Mouse (Mus musculus): Measurements from ENCODE around the gene Gimap4. TPM values are rescaled to one million over a fixed set of nuclear protein-coding genes. Genes with fewer than 3 reads are reported as not detected.

Gimap4 gene
- total and polyA plus RNA-seq, 2 experiments from 2014 or later, result 27.1 to 37.4 TPM

GRCm38 (mm10) chr6:48725476-48725875 lies 41.1 kb downstream of the Gimap4 start:
- Histone ChIP-seq H3K4me2 (ENCODE audit: low read depth, low read length) (no peak overlapping the region; the same call in 1 of the 2 replicates), H3K27ac (ENCODE audit: low read depth) (no peak overlapping the region)
- peak; percentile 67; the same call in 1 of the 2 replicates for ATAC-seq (ENCODE audit: insufficient read depth, low read depth)

GRCm38 (mm10) chr6:48727761-48728160 lies 43.4 kb downstream of the Gimap4 start:
- H3K4me3 ChIP-seq (ENCODE audit: low read depth, low read length), result no peak overlapping the region
- no peak overlapping the region for H3K9ac ChIP-seq (replicated peaks; ENCODE audit: low read depth, low read length)
- DNase-seq (ENCODE audit: low spot score) (no peak), ATAC-seq (ENCODE audit: insufficient read depth, low read depth) (no peak)
- H3K36me3 ChIP-seq (replicated peaks; ENCODE audit: control insufficient read depth, insufficient read depth, low read length), result no peaks in the 10 kb centered on the region
- TF ChIP-seq CTCF (IDR thresholded peaks at IDR 0.05; ENCODE audit: low read depth), result no peak
- no peak for TF ChIP-seq EP300 (IDR thresholded peaks at IDR 0.05; ENCODE audit: low read depth)
- H3K4me1 ChIP-seq (ENCODE audit: control insufficient read depth, insufficient read depth), result peaks cover 9% of the 10 kb centered on the region
- no peaks in the 10 kb centered on the region for H3K27me3 ChIP-seq (ENCODE audit: control insufficient read depth, insufficient read depth, low read length)
- no peaks in the 10 kb centered on the region for H3K9me3 ChIP-seq (replicated peaks; ENCODE audit: control insufficient read depth, low read length)
- H3K27ac ChIP-seq (ENCODE audit: low read depth), result no peak overlapping the region
- WGBS, result 76% methylated on average over 5 of the region's 5 CpGs
- H3K4me2 ChIP-seq (ENCODE audit: low read depth, low read length), result no peak overlapping the region

More at GRCm38 (mm10) chr6:48725476-48725875, 41.1 kb downstream of the Gimap4 start:
- Histone ChIP-seq H3K4me3 (ENCODE audit: low read depth, low read length) (no peak overlapping the region), H3K9ac (replicated peaks; ENCODE audit: low read depth, low read length) (no peak overlapping the region), H3K4me1 (ENCODE audit: control insufficient read depth, insufficient read depth) (peaks cover 9% of the 10 kb centered on the region), H3K27me3 (ENCODE audit: control insufficient read depth, insufficient read depth, low read length) (no peaks in the 10 kb centered on the region), H3K36me3 (replicated peaks; ENCODE audit: control insufficient read depth, insufficient read depth, low read length) (no peaks in the 10 kb centered on the region), H3K9me3 (replicated peaks; ENCODE audit: control insufficient read depth, low read length) (no peaks in the 10 kb centered on the region)
- peak; percentile 60 for DNase-seq (ENCODE audit: low spot score)
- 0% methylated on average over 1 of the region's 1 CpGs for WGBS
- TF ChIP-seq CTCF (IDR thresholded peaks at IDR 0.05; ENCODE audit: low read depth) (no peak), EP300 (IDR thresholded peaks at IDR 0.05; ENCODE audit: low read depth) (no peak)

GRCm38 (mm10) chr6:48732864-48733304 lies 48.5 kb downstream of the Gimap4 start:
- Histone ChIP-seq H3K36me3 (replicated peaks; ENCODE audit: control insufficient read depth, insufficient read depth, low read length) (no peaks in the 10 kb centered on the region), H3K27me3 (ENCODE audit: control insufficient read depth, insufficient read depth, low read length) (no peaks in the 10 kb centered on the region), H3K27ac (ENCODE audit: low read depth) (peak overlapping the region; percentile 26; the same call in 1 of the 2 replicates), H3K9ac (replicated peaks; ENCODE audit: low read depth, low read length) (no peak overlapping the region), H3K4me1 (ENCODE audit: control insufficient read depth, insufficient read depth) (no peaks in the 10 kb centered on the region), H3K4me2 (ENCODE audit: low read depth, low read length) (no peak overlapping the region), H3K4me3 (ENCODE audit: low read depth, low read length) (no peak overlapping the region), H3K9me3 (replicated peaks; ENCODE audit: control insufficient read depth, low read length) (no peaks in the 10 kb centered on the region)
- DNase-seq (ENCODE audit: low spot score) (no peak), ATAC-seq (ENCODE audit: insufficient read depth, low read depth) (no peak)
- TF ChIP-seq CTCF (IDR thresholded peaks at IDR 0.05; ENCODE audit: low read depth) (no peak), EP300 (IDR thresholded peaks at IDR 0.05; ENCODE audit: low read depth) (no peak)
- 39% methylated on average over 8 of the region's 8 CpGs for WGBS

GRCm38 (mm10) chr6:48733660-48734059 lies 49.3 kb downstream of the Gimap4 start:
- WGBS, result 77% methylated on average over 1 of the region's 1 CpGs
- DNase-seq (ENCODE audit: low spot score) (no peak), ATAC-seq (ENCODE audit: insufficient read depth, low read depth) (no peak)
- no peak for TF ChIP-seq CTCF (IDR thresholded peaks at IDR 0.05; ENCODE audit: low read depth)
- no peak for TF ChIP-seq EP300 (IDR thresholded peaks at IDR 0.05; ENCODE audit: low read depth)
- H3K9me3 ChIP-seq (replicated peaks; ENCODE audit: control insufficient read depth, low read length), result no peaks in the 10 kb centered on the region
- H3K4me1 ChIP-seq (ENCODE audit: control insufficient read depth, insufficient read depth), result no peaks in the 10 kb centered on the region
- no peaks in the 10 kb centered on the region for H3K27me3 ChIP-seq (ENCODE audit: control insufficient read depth, insufficient read depth, low read length)
- H3K9ac ChIP-seq (replicated peaks; ENCODE audit: low read depth, low read length), result no peak overlapping the region
- H3K4me3 ChIP-seq (ENCODE audit: low read depth, low read length), result no peak overlapping the region
- no peaks in the 10 kb centered on the region for H3K36me3 ChIP-seq (replicated peaks; ENCODE audit: control insufficient read depth, insufficient read depth, low read length)
- H3K27ac ChIP-seq (ENCODE audit: low read depth), result no peak overlapping the region
- H3K4me2 ChIP-seq (ENCODE audit: low read depth, low read length), result no peak overlapping the region

- Histone ChIP-seq H3K4me3 (ENCODE audit: low read depth, low read length) (no peak overlapping the region), H3K27me3 (ENCODE audit: control insufficient read depth, insufficient read depth, low read length) (peaks cover 12% of the 10 kb centered on the region; the same call in 1 of the 2 replicates), H3K9me3 (replicated peaks; ENCODE audit: control insufficient read depth, low read length) (no peaks in the 10 kb centered on the region), H3K4me1 (ENCODE audit: control insufficient read depth, insufficient read depth) (0 out of 2 replicates have a peak, but pooled peaks cover 5% of the 10 kb centered on the region), H3K27ac (ENCODE audit: low read depth) (no peak overlapping the region), H3K36me3 (replicated peaks; ENCODE audit: control insufficient read depth, insufficient read depth, low read length) (no peaks in the 10 kb centered on the region), H3K4me2 (ENCODE audit: low read depth, low read length) (no peak overlapping the region), H3K9ac (replicated peaks; ENCODE audit: low read depth, low read length) (no peak overlapping the region)
- no peak for DNase-seq (ENCODE audit: low spot score)
- TF ChIP-seq CTCF (IDR thresholded peaks at IDR 0.05; ENCODE audit: low read depth) (no peak), EP300 (IDR thresholded peaks at IDR 0.05; ENCODE audit: low read depth) (no peak)
- no peak for ATAC-seq (ENCODE audit: insufficient read depth, low read depth)
- 58% methylated on average over 2 of the region's 2 CpGs for whole genome bisulfite sequencing
These were observed 52.7 kb downstream of the Gimap4 start for GRCm38 (mm10) chr6:48737053-48737452.

GRCm38 (mm10) chr6:48737688-48738087 lies 53.3 kb downstream of the Gimap4 start:
- DNase-seq (ENCODE audit: low spot score) (no peak), ATAC-seq (ENCODE audit: insufficient read depth, low read depth) (no peak)
- no peak overlapping the region for H3K9ac ChIP-seq (replicated peaks; ENCODE audit: low read depth, low read length)
- H3K27ac ChIP-seq (ENCODE audit: low read depth), result no peak overlapping the region
- H3K4me3 ChIP-seq (ENCODE audit: low read depth, low read length), result no peak overlapping the region
- H3K4me1 ChIP-seq (ENCODE audit: control insufficient read depth, insufficient read depth), result peaks cover 7% of the 10 kb centered on the region; the same call in 1 of the 2 replicates
- no peaks in the 10 kb centered on the region for H3K36me3 ChIP-seq (replicated peaks; ENCODE audit: control insufficient read depth, insufficient read depth, low read length)
- H3K9me3 ChIP-seq (replicated peaks; ENCODE audit: control insufficient read depth, low read length), result no peaks in the 10 kb centered on the region
- peaks cover 19% of the 10 kb centered on the region for H3K27me3 ChIP-seq (ENCODE audit: control insufficient read depth, insufficient read depth, low read length)
- TF ChIP-seq EP300 (IDR thresholded peaks at IDR 0.05; ENCODE audit: low read depth) (no peak), CTCF (IDR thresholded peaks at IDR 0.05; ENCODE audit: low read depth) (no peak)
- H3K4me2 ChIP-seq (ENCODE audit: low read depth, low read length), result no peak overlapping the region
- WGBS, result 70% methylated on average over 5 of the region's 5 CpGs

Measured in heart, postnatal 0 days (tissue).